Mouse (Mus musculus) embryonic fibroblast, embryonic 13.5 days (primary cell): ENCODE results near the gene Slc22a1.

ENCODE experiments used
- CTCF ChIP-seq: IDR thresholded peaks from 2 replicates; pipeline ENCODE4 v1.5.1; 2011; ENCODE audit warnings: mild to moderate bottlenecking, control low read depth, low read length, moderate library complexity, borderline replicate concordance; ENCODE audit not compliant: insufficient read depth
- POLR2A ChIP-seq: IDR thresholded peaks from 2 replicates; pipeline ENCODE4 v1.6.1; 2011; ENCODE audit warnings: low read depth, mild to moderate bottlenecking, control low read depth, low read length, moderate library complexity

DNA sequence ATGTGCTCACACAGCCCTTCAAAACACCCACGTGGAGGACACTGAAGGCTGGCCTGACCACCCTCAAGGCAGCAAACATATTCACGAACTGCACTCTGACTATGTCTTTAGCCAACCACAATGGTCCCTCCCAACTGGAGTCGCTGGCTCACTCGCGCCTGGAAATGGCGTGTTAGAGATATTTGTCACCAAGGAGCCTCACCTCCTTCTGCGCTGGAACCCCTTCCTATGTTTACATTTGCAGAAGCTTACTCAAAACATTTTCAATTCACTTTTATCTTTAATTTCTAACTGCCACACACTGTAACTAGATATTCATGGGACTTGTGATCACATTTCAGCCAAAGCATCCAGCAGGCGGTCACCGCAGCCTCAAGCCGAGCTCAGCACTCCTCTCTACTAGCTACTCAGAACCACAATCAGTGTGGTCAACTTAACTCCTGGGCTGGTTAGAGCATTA lies 31.0 kb upstream of the Slc22a1 start:
- TF ChIP-seq CTCF (no peak), POLR2A (no peak)
